Mouse (Mus musculus): ENCODE measurements around the gene Rfc5. TPM values are rescaled to one million over a fixed set of nuclear protein-coding genes. Genes with fewer than 3 reads are reported as not detected.
A peak's percentile ranks its signal among the peaks of the same experiment; 100 is the strongest.
"Not testable (repeated sequence)": the region's sequence is repeated elsewhere in the genome, so short reads cannot be mapped to it uniquely, and the experiment has no call there.

The Rfc5 gene
- polyA plus RNA-seq (2015; fragmentation: Nextera tagmentation; extraction: Ambion mirVana) = 18.8 and 23.9 TPM in 2 replicates

DNA sequence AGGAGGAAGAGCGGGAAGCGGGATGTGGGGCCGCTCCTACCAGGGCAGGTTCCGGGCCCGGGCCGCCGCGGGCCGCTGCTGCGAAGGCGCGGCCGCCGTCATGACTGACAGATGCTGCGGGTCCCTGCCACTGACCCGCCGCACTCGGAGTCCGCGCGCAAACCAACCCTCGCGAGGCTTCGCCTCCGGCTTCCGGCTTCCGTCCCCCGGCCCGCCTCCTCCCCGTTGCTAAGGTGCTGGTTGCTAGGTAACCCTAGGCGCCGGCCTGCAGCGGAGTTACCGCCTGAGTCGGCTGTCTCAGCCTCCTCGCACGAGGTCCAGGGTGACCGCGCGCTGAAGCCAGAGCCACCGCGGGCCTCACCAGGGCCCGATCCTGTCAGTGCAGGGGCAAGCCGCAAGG lies at the start of gene Rfc5:
Rfc5 (minus strand) TSS at position 171 of the 400 bp plus-strand sequence.
- peak within 1 kb of the TSS; percentile 86 for H3K9ac ChIP-seq (replicated peaks)
- H3K4me2 ChIP-seq (ENCODE audit: low read depth, low read length) = peak within 1 kb of the TSS; percentile 85
- no peak for TF ChIP-seq EP300 (IDR thresholded peaks at IDR 0.05; ENCODE audit: low read depth)
- TF ChIP-seq CTCF (IDR thresholded peaks at IDR 0.05; ENCODE audit: low read depth) = no peak
- peaks cover 7% of the 10 kb centered on the region; the same call in 1 of the 2 replicates for H3K4me1 ChIP-seq (ENCODE audit: insufficient read depth)
- peaks cover 4% of the 10 kb centered on the region; the same call in 1 of the 2 replicates for H3K9me3 ChIP-seq (ENCODE audit: low read length)
- DNase-seq (peak; percentile 96), ATAC-seq (peak; percentile 99)
- H3K27ac ChIP-seq (ENCODE audit: low read depth) = 0 out of 2 replicates have a peak within 1 kb of the TSS, but pooled peaks have one; percentile 49
- peak within 1 kb of the TSS; percentile 73 for H3K4me3 ChIP-seq (ENCODE audit: low read depth, low read length)
- H3K36me3 ChIP-seq (replicated peaks; ENCODE audit: insufficient read depth, low read length) = peaks cover 14% of the 10 kb centered on the region
- no peaks in the 10 kb centered on the region for H3K27me3 ChIP-seq (ENCODE audit: insufficient read depth, low read length)
- under 1% methylated on average over 43 of the region's 44 CpGs for WGBS (ENCODE audit: insufficient replicate concordance)

DNA sequence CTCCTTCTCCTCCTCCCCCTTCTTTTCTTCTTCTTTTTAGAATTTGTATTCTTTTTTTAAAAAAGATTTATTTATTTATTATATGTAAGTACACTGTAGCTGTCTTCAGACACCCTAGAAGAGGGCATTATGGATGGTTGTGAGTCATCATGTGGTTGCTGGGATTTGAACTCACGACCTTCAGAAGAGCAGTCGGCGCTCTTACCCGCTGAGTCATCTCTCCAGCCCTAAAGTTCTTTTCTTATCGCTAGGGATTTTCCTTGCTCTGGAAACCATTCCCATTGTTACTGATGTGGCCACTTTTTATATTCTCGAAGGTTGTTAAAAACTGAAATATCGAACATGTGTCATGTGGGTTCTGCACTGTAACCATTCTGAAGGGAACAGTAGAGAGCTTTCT lies 44.7 kb upstream of the Rfc5 start:
- not testable (repeated sequence) for H3K36me3 ChIP-seq (replicated peaks; ENCODE audit: insufficient read depth, low read length); ATAC-seq; H3K4me2 ChIP-seq (ENCODE audit: low read depth, low read length); H3K9me3 ChIP-seq (ENCODE audit: low read length); H3K4me1 ChIP-seq (ENCODE audit: insufficient read depth); DNase-seq; H3K9ac ChIP-seq (replicated peaks); H3K27me3 ChIP-seq (ENCODE audit: insufficient read depth, low read length); H3K4me3 ChIP-seq (ENCODE audit: low read depth, low read length); H3K27ac ChIP-seq (ENCODE audit: low read depth)
- WGBS (ENCODE audit: insufficient replicate concordance) = 81% methylated on average over 7 of the region's 7 CpGs

DNA sequence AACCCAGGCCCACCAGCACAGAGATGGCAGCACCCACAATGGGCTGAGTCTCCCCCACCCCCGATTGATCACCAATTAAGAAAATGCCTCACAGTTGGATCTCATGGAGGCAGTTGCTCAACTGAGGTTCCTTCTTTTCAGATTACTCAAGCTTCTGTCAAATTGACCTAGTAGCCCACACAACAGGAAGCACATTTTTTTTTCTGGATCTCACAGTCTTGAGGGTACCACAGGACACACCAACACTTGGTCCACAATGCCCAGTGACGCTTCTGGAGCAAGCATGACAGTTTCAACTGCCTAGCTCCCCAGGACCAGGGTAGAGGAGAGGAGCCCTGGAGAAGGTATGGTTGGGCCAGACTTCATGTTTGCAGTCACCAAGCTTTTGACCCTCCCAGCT lies 28.6 kb upstream of the Rfc5 start:
- H3K9ac ChIP-seq (replicated peaks) = no peak overlapping the region
- no peak overlapping the region for H3K4me3 ChIP-seq (ENCODE audit: low read depth, low read length)
- DNase-seq = no peak
- TF ChIP-seq EP300 (IDR thresholded peaks at IDR 0.05; ENCODE audit: low read depth) (no peak), CTCF (IDR thresholded peaks at IDR 0.05; ENCODE audit: low read depth) (no peak)
- no peak overlapping the region for H3K27ac ChIP-seq (ENCODE audit: low read depth)
- peaks cover 38% of the 10 kb centered on the region for H3K27me3 ChIP-seq (ENCODE audit: insufficient read depth, low read length)
- peaks cover 4% of the 10 kb centered on the region; the same call in 1 of the 2 replicates for H3K4me1 ChIP-seq (ENCODE audit: insufficient read depth)
- H3K4me2 ChIP-seq (ENCODE audit: low read depth, low read length) = no peak overlapping the region
- peak; percentile 49 for ATAC-seq
- no peaks in the 10 kb centered on the region for H3K9me3 ChIP-seq (ENCODE audit: low read length)
- WGBS (ENCODE audit: insufficient replicate concordance) = 43% methylated on average over 2 of the region's 2 CpGs
- no peaks in the 10 kb centered on the region for H3K36me3 ChIP-seq (replicated peaks; ENCODE audit: insufficient read depth, low read length)

DNA sequence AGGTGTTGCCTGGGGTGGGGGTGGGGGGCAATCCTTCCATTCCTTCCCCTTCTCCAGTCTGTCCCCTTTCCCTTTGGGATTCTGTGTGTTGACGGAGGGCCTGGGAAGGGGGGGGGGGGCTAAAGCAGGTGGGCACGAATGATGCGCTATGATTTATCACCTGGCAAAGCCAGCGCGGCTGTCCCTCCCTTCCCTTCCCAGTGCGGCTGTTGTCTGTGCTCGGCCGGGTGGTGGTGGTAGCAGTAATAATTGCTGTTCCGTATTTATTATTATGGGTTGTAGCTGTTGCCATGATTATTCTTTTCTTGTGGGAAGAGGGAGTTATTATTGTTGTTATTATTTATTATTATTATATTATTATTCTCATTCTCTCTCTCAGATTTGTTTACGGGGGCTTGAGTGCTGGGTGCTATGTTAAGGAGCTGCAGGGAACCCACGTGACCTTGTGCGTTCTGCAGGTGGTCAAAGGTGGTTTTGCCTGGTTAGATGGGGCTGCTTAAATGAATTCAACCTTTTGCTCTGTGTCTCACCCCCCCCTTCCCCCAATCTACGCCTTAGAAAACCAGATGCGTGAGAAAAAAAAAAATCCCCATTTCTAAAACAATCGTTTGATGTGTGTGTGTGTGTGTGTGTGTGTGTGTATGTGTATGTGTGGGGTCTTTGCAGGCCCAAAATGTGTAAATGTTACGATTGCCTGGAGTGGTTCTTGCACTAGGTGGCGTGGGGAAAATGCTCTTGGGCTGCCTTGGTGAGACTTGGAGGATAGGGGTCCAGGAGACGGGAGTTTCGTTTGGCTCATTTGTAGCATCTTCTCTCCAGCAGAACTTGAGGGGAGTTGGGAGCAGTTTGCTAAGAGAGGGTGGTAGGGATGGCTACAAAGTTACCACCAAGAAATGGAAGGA lies 26.4 kb upstream of the Rfc5 start:
- Histone ChIP-seq H3K4me2 (ENCODE audit: low read depth, low read length) (no peak overlapping the region), H3K36me3 (replicated peaks; ENCODE audit: insufficient read depth, low read length) (no peaks in the 10 kb centered on the region), H3K27me3 (ENCODE audit: insufficient read depth, low read length) (peaks cover 49% of the 10 kb centered on the region), H3K4me1 (ENCODE audit: insufficient read depth) (peaks cover 4% of the 10 kb centered on the region; the same call in 1 of the 2 replicates), H3K9ac (replicated peaks) (no peak overlapping the region), H3K4me3 (ENCODE audit: low read depth, low read length) (no peak overlapping the region), H3K9me3 (ENCODE audit: low read length) (no peaks in the 10 kb centered on the region), H3K27ac (ENCODE audit: low read depth) (no peak overlapping the region)
- WGBS (ENCODE audit: insufficient replicate concordance) = 37% methylated on average over 18 of the region's 19 CpGs
- ATAC-seq (no peak), DNase-seq (no peak)
- no peak for TF ChIP-seq CTCF (IDR thresholded peaks at IDR 0.05; ENCODE audit: low read depth)
- no peak for TF ChIP-seq EP300 (IDR thresholded peaks at IDR 0.05; ENCODE audit: low read depth)

GRCm38 (mm10) chr5:117414611-117415010 lies 25.8 kb upstream of the Rfc5 start:
- 10% methylated on average over 10 of the region's 10 CpGs for WGBS (ENCODE audit: insufficient replicate concordance)
- Histone ChIP-seq H3K27ac (ENCODE audit: low read depth) (no peak overlapping the region), H3K9ac (replicated peaks) (no peak overlapping the region), H3K4me2 (ENCODE audit: low read depth, low read length) (no peak overlapping the region), H3K4me3 (ENCODE audit: low read depth, low read length) (no peak overlapping the region), H3K36me3 (replicated peaks; ENCODE audit: insufficient read depth, low read length) (no peaks in the 10 kb centered on the region), H3K27me3 (ENCODE audit: insufficient read depth, low read length) (peaks cover 50% of the 10 kb centered on the region), H3K4me1 (ENCODE audit: insufficient read depth) (peaks cover 4% of the 10 kb centered on the region; the same call in 1 of the 2 replicates), H3K9me3 (ENCODE audit: low read length) (no peaks in the 10 kb centered on the region)
- no peak for DNase-seq
- no peak for ATAC-seq
- no peak for TF ChIP-seq CTCF (IDR thresholded peaks at IDR 0.05; ENCODE audit: low read depth)
- TF ChIP-seq EP300 (IDR thresholded peaks at IDR 0.05; ENCODE audit: low read depth) = no peak

All from liver, postnatal 0 days (tissue).